Mouse (Mus musculus): ENCODE results near the gene Cstl1. TPM values are rescaled to one million over a fixed set of nuclear protein-coding genes. Genes with fewer than 3 reads are reported as not detected.
A peak's percentile ranks its signal among the peaks of the same experiment; 100 is the strongest.
"Not testable (repeated sequence)": the region's sequence is repeated elsewhere in the genome, so short reads cannot be mapped to it uniquely, and the experiment has no call there.

Cstl1 gene
- polyA plus RNA-seq, 2 experiments: not detected

DNA sequence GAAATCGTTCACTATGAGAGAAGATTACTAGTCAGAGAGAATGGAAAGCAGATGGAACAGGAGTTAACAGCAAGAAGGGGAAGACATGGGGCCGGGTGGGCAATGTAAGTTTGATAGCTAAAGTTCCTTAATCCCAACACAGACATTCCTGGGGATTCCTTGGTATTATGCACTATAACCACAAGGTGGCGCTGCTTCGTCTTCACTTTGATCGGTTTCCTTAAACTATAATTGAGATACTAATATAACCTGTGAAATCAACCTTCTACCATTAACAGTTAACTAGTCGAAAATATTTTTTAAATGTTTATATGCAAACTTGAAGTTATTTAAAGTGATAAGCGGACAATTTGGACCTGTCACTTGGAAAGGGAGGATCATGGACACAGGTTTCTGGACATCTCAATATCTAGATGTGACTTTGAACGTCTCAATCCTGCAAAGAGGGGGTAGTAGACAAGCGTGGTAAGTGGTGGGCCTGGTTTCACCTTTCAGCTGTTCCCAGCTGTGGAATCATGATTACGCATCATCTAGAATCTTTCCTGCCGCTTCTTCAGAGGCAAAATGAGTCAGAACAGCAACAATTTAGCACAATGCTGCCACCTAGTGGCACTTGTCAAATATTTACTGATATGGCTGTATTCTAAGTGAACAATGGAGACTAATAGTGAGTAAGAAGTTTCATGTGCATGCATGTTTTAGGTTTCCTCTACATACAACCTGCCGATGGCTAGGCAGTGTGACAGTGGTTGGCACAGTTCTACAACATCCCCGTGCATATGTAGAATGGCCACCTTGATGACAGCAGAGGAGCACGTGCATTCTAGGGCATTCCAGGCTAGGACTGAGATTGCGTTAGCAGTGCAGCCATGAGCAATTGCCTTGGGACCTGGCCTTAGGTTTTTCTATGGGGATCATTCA lies 2.0 kb downstream of the Cstl1 start:
- H3K4me2 ChIP-seq (replicated peaks; ENCODE audit: low read depth, low read length, severe bottlenecking): peak overlapping the region; percentile 38
- no peak overlapping the region for H3K27ac ChIP-seq (replicated peaks; ENCODE audit: low read depth, low read length)
- no peaks in the 10 kb centered on the region for H3K4me1 ChIP-seq (ENCODE audit: control insufficient read depth, insufficient read depth, low read length)
- peak; percentile 93 for DNase-seq (ENCODE audit: low spot score)
- WGBS: 17% methylated on average over 15 of the region's 15 CpGs
- no peaks in the 10 kb centered on the region for H3K36me3 ChIP-seq (ENCODE audit: control insufficient read depth, insufficient read depth, low read length)
- H3K9ac ChIP-seq (ENCODE audit: low read depth, low read length, severe bottlenecking): no peak overlapping the region
- no peak for TF ChIP-seq POLR2A (IDR thresholded peaks at IDR 0.05; ENCODE audit: borderline replicate concordance, extremely low read depth, insufficient read depth, insufficient read length)
- H3K27me3 ChIP-seq (ENCODE audit: control insufficient read depth, insufficient read depth, low read length): no peaks in the 10 kb centered on the region
- no peaks in the 10 kb centered on the region for H3K9me3 ChIP-seq (ENCODE audit: control insufficient read depth, low read length)
- H3K4me3 ChIP-seq (replicated peaks; ENCODE audit: low read length): peak overlapping the region; percentile 20; the same call in 1 of the 2 replicates
- peak; percentile 83 for ATAC-seq (ENCODE audit: low FRiP score, low read depth)

DNA sequence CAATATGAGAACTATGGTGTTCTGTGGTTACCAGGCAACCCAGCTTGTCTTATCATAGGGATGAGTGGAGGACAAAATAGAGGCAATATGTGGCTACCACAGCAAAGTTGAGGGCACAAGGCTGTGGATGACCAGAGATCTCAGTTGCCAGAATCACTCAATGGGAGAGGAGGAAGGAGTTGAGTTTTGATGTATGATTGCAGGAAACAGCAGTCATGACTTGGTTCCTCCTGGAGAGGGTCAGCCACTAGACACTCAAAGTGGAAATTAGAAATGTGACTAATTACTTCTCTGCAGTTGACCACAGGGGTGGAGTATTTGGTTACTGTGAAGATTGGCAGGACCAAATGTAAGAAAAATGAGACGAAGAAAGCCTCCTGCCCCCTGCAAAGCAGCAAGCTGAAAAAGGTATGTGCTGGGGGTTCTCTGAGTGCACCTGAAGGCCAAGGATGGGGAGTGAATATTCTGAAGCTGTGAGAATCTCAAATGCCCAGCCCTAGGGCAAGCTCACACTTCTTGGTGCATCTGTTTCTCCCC lies 4.2 kb downstream of the Cstl1 start:
- 50% methylated on average over 1 of the region's 1 CpGs for WGBS
- Histone ChIP-seq H3K9ac (ENCODE audit: low read depth, low read length, severe bottlenecking) (no peak overlapping the region), H3K4me3 (replicated peaks; ENCODE audit: low read length) (no peak overlapping the region), H3K36me3 (ENCODE audit: control insufficient read depth, insufficient read depth, low read length) (no peaks in the 10 kb centered on the region), H3K27ac (replicated peaks; ENCODE audit: low read depth, low read length) (no peak overlapping the region), H3K4me1 (ENCODE audit: control insufficient read depth, insufficient read depth, low read length) (no peaks in the 10 kb centered on the region), H3K27me3 (ENCODE audit: control insufficient read depth, insufficient read depth, low read length) (no peaks in the 10 kb centered on the region), H3K9me3 (ENCODE audit: control insufficient read depth, low read length) (no peaks in the 10 kb centered on the region), H3K4me2 (replicated peaks; ENCODE audit: low read depth, low read length, severe bottlenecking) (no peak overlapping the region)
- ATAC-seq (ENCODE audit: low FRiP score, low read depth) (no peak), DNase-seq (ENCODE audit: low spot score) (no peak)
- TF ChIP-seq POLR2A (IDR thresholded peaks at IDR 0.05; ENCODE audit: borderline replicate concordance, extremely low read depth, insufficient read depth, insufficient read length): no peak

DNA sequence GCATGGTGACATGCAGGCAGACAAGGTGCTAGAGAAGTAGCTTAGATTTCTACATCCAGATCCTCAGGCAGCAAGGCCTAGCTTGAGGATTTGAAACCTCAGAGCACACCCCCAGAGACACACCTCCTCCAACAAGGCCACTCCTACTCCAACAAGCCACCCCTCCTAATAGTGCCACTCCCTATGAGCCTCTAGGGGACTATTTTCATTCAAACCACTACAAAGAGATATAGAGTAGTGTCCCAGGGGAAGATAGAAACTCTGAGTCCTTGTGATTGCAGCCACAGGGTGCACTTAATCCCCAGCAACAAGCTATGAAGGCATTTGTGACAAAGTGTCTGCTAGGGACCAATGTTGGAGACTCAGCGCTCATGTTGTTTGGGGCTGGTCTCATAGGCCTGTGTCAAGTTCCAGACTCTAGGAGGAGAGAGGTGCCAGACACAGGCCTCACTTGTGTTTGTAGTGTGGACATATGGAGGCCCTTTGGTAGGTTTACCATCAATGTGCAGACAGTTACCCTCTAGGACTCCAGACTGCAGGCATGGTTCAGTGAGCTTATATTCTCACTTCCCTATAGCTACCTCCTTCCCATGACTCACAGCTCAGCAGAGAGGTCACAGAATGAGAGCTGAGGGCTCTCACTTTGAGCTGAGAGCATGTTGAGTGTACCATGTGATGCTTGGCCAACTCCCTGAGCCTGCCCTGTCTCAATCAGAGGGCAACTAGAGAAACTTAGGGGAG lies 13.7 kb downstream of the Cstl1 start:
- Histone ChIP-seq H3K9me3 (ENCODE audit: control insufficient read depth, low read length) (no peaks in the 10 kb centered on the region), H3K4me1 (ENCODE audit: control insufficient read depth, insufficient read depth, low read length) (no peaks in the 10 kb centered on the region), H3K27me3 (ENCODE audit: control insufficient read depth, insufficient read depth, low read length) (no peaks in the 10 kb centered on the region), H3K36me3 (ENCODE audit: control insufficient read depth, insufficient read depth, low read length) (no peaks in the 10 kb centered on the region), H3K27ac (replicated peaks; ENCODE audit: low read depth, low read length) (no peak overlapping the region), H3K4me3 (replicated peaks; ENCODE audit: low read length) (no peak overlapping the region), H3K4me2 (replicated peaks; ENCODE audit: low read depth, low read length, severe bottlenecking) (no peak overlapping the region), H3K9ac (ENCODE audit: low read depth, low read length, severe bottlenecking) (no peak overlapping the region)
- ATAC-seq (ENCODE audit: low FRiP score, low read depth) (no peak), DNase-seq (ENCODE audit: low spot score) (no peak)
- no peak for TF ChIP-seq POLR2A (IDR thresholded peaks at IDR 0.05; ENCODE audit: borderline replicate concordance, extremely low read depth, insufficient read depth, insufficient read length)
- 86% methylated on average over 1 of the region's 1 CpGs for WGBS

DNA sequence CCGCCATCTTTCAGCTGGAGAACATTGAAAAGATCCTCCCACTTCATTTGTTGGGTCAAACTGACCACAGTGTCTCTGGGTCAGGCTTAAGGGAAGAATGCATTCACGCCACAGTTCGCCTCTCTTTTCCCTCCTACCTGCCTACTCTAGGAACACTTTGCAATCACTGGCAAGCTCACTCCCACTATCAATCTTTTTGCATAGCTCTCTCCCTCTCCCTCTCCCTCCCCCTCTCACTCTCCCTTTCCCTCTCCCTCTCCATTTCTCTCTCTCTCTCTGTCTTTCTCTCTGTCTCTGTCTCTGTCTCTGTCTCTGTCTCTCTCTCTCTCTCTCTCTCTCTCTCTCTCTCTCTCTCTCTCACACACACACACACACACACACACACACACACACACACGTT lies 21.2 kb downstream of the Cstl1 start, which contains the start of gene Cst11:
TSS of gene Cst11 (minus strand) at position 101 of the 400 bp plus-strand sequence.
- H3K4me2 ChIP-seq (replicated peaks; ENCODE audit: low read depth, low read length, severe bottlenecking); H3K4me3 ChIP-seq (replicated peaks; ENCODE audit: low read length); H3K4me1 ChIP-seq (ENCODE audit: control insufficient read depth, insufficient read depth, low read length); H3K27me3 ChIP-seq (ENCODE audit: control insufficient read depth, insufficient read depth, low read length); H3K9me3 ChIP-seq (ENCODE audit: control insufficient read depth, low read length); ATAC-seq (ENCODE audit: low FRiP score, low read depth); H3K27ac ChIP-seq (replicated peaks; ENCODE audit: low read depth, low read length); H3K9ac ChIP-seq (ENCODE audit: low read depth, low read length, severe bottlenecking); DNase-seq (ENCODE audit: low spot score); H3K36me3 ChIP-seq (ENCODE audit: control insufficient read depth, insufficient read depth, low read length): not testable (repeated sequence)
- 78% methylated on average over 4 of the region's 4 CpGs for WGBS

DNA sequence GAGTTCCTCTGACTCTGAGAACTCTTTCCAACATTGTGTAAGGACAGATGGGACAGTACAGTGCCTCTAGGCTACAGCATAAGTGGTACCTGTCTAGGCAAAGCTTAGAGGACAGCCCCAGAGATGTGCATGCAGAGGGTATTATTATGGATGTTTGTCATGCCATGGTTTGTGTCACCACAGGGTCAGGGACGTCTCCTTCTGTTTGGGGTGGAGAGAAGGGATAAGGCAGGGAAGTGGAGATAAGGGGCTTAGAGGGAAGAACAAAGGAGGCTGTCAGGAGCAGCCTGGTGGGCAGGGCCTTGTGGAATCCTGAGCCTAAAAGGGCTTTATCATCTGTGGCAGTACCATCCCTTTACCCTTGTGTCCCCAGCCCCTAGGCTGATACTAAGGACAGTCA lies 31.6 kb downstream of the Cstl1 start, which contains the start of gene 8030411F24Rik:
TSS of gene 8030411F24Rik (plus strand) at position 301 of the 400 bp plus-strand sequence.
- ATAC-seq (ENCODE audit: low FRiP score, low read depth): no peak
- H3K9ac ChIP-seq (ENCODE audit: low read depth, low read length, severe bottlenecking): no peak within 1 kb of the TSS
- no peaks in the 10 kb centered on the region for H3K27me3 ChIP-seq (ENCODE audit: control insufficient read depth, insufficient read depth, low read length)
- H3K4me3 ChIP-seq (replicated peaks; ENCODE audit: low read length): no peak within 1 kb of the TSS
- WGBS: 24% methylated on average over 1 of the region's 1 CpGs
- no peak for TF ChIP-seq POLR2A (IDR thresholded peaks at IDR 0.05; ENCODE audit: borderline replicate concordance, extremely low read depth, insufficient read depth, insufficient read length)
- no peaks in the 10 kb centered on the region for H3K36me3 ChIP-seq (ENCODE audit: control insufficient read depth, insufficient read depth, low read length)
- H3K9me3 ChIP-seq (ENCODE audit: control insufficient read depth, low read length): no peaks in the 10 kb centered on the region
- no peak within 1 kb of the TSS for H3K27ac ChIP-seq (replicated peaks; ENCODE audit: low read depth, low read length)
- no peak for DNase-seq (ENCODE audit: low spot score)
- H3K4me1 ChIP-seq (ENCODE audit: control insufficient read depth, insufficient read depth, low read length): no peaks in the 10 kb centered on the region
- no peak within 1 kb of the TSS for H3K4me2 ChIP-seq (replicated peaks; ENCODE audit: low read depth, low read length, severe bottlenecking)

Data from limb, embryonic 14.5 days (tissue).